Mouse (Mus musculus) heart, embryonic 10.5 days (tissue): ENCODE measurements around the gene Tcte1. TPM values are rescaled to one million over a fixed set of nuclear protein-coding genes. Genes with fewer than 3 reads are reported as not detected.

Experiments used
- DNase-seq: peaks from one replicate; pipeline ENCODE4 v3.0.0-alpha.2; 2017; ENCODE audit warnings: low spot score
- H3K27ac ChIP-seq: fragments of 300-500 bp; sonication (generic); 2 replicates; pipeline ENCODE4 v1.5.1; 2016; ENCODE audit warnings: mild to moderate bottlenecking
- H3K27me3 ChIP-seq: fragments of 300-500 bp; sonication (generic); 2 replicates; pipeline ENCODE4 v1.6.1; 2016; ENCODE audit warnings: mild to moderate bottlenecking; ENCODE audit not compliant: poor library complexity, insufficient read depth, severe bottlenecking
- H3K36me3 ChIP-seq: fragments of 300-500 bp; sonication (generic); 2 replicates; pipeline ENCODE4 v1.6.1; 2016; ENCODE audit warnings: mild to moderate bottlenecking, moderate library complexity
- H3K4me1 ChIP-seq: fragments of 300-500 bp; sonication (generic); 2 replicates; pipeline ENCODE4 v1.6.1; 2016; ENCODE audit warnings: mild to moderate bottlenecking
- H3K4me3 ChIP-seq: fragments of 300-500 bp; sonication (generic); 2 replicates; pipeline ENCODE4 v1.5.1; 2016; ENCODE audit warnings: mild to moderate bottlenecking, moderate library complexity
- H3K9me3 ChIP-seq: fragments of 300-500 bp; sonication (generic); 2 replicates; pipeline ENCODE4 v1.6.1; 2016; ENCODE audit warnings: mild to moderate bottlenecking, moderate library complexity
- WGBS: fragments of 180-500 bp; shearing (Covaris S2); methylation state at CpG from one replicate; pipeline ENCODE4 v1.1.7; 2016; 5-methylcytosine and 5-hydroxymethylcytosine counted together
- polyA plus RNA-seq: library from polyadenylated mRNA; unstranded; fragments of >200 nt; fragmentation: Nextera tagmentation; extraction: Ambion mirVana; gene quantifications from 2 replicates; pipeline ENCODE4 v1.2.1, GENCODE M21; 2016

The Tcte1 gene
- polyA plus RNA-seq, 1 experiment from 2014 or later, result 0.80 TPM

DNA sequence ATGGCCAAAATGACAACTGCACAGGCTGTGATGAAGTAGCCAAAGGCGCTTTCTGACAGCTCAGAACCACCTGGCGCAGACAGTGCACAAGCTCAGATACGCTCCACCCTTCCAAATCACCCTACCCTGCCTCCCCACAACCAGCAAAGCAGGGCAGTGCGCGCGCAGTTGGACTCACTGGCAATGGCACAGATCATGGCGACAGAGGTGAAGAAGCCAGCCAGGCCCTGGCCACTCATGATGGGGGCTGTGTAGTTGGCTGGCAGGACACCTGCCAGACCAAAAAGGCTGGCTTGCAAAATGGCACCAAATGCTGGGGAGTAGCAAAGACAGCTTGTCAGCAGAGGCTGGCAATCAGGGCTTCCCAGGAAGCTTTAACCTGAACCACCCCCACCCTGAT lies 66.0 kb downstream of the Tcte1 start:
- H3K9me3 ChIP-seq, result no peaks in the 10 kb centered on the region
- H3K4me1 ChIP-seq, result peaks cover 55% of the 10 kb centered on the region
- H3K27ac ChIP-seq, result no peak overlapping the region
- H3K36me3 ChIP-seq, result peaks cover 38% of the 10 kb centered on the region
- H3K4me3 ChIP-seq, result no peak overlapping the region
- no peak for DNase-seq
- WGBS, result 98% methylated on average over 7 of the region's 7 CpGs
- H3K27me3 ChIP-seq, result peaks cover 15% of the 10 kb centered on the region

DNA sequence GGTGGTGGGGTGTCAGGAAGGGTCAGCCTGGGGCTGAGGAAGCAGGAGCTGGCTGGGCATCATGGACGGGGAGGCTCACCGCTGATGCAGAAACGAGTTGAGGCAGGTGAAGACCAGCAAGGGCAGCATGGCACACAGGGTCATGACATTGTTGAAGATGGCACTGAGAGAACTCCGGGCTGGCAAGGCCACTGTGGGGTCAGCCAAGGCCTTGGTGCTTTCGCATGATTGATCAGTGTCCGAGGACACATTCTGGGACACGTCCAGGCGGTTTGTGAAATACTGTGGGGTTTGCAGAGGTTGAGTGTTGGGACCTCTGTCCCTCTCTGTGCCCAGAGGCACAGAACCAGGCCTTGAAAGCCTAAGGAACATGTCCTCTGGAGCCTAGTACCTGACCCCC lies 66.6 kb downstream of the Tcte1 start:
- 89% methylated on average over 8 of the region's 8 CpGs for WGBS
- H3K36me3 ChIP-seq, result peaks cover 38% of the 10 kb centered on the region
- H3K4me3 ChIP-seq, result no peak overlapping the region
- no peak overlapping the region for H3K27ac ChIP-seq
- H3K27me3 ChIP-seq, result peaks cover 21% of the 10 kb centered on the region
- peaks cover 55% of the 10 kb centered on the region for H3K4me1 ChIP-seq
- H3K9me3 ChIP-seq, result no peaks in the 10 kb centered on the region
- DNase-seq, result no peak

GRCm38 (mm10) chr17:45590410-45590809 lies 67.2 kb downstream of the Tcte1 start:
- WGBS, result 69% methylated on average over 6 of the region's 6 CpGs
- H3K27ac ChIP-seq, result no peak overlapping the region
- peaks cover 55% of the 10 kb centered on the region for H3K4me1 ChIP-seq
- no peak for DNase-seq
- H3K36me3 ChIP-seq, result peaks cover 38% of the 10 kb centered on the region
- H3K27me3 ChIP-seq, result peaks cover 26% of the 10 kb centered on the region
- H3K9me3 ChIP-seq, result no peaks in the 10 kb centered on the region
- H3K4me3 ChIP-seq, result no peak overlapping the region

- peaks cover 60% of the 10 kb centered on the region for H3K4me1 ChIP-seq
- peak overlapping the region; percentile 77 for H3K4me3 ChIP-seq
- H3K27ac ChIP-seq, result peak overlapping the region; percentile 80
- H3K36me3 ChIP-seq, result peaks cover 28% of the 10 kb centered on the region
- H3K9me3 ChIP-seq, result no peaks in the 10 kb centered on the region
- H3K27me3 ChIP-seq, result peaks cover 40% of the 10 kb centered on the region
- no peak for DNase-seq
- 44% methylated on average over 16 of the region's 16 CpGs for WGBS
Observed at GRCm38 (mm10) chr17:45591701-45592605, 68.7 kb downstream of the Tcte1 start.

Other genes starting within 250 kb of the Tcte1 start
- gene Cdc5l, start 89.7 kb upstream of the Tcte1 start, polyA plus RNA-seq, result 48.2 and 62.8 TPM in 2 replicates
- 0.34 and 0.57 TPM in 2 replicates for gene Spats1, start 48.0 kb upstream of the Tcte1 start, polyA plus RNA-seq
- gene Aars2, start 16.6 kb upstream of the Tcte1 start, polyA plus RNA-seq, result 28.7 and 30.9 TPM in 2 replicates
- gene Tmem151b, start 26.2 kb downstream of the Tcte1 start, polyA plus RNA-seq, result 0.84 and 1.7 TPM in 2 replicates
- gene Nfkbie, start 32.3 kb downstream of the Tcte1 start, polyA plus RNA-seq, result 2.8 and 3.7 TPM in 2 replicates
- gene Slc35b2, start 40.4 kb downstream of the Tcte1 start, polyA plus RNA-seq, result 107 and 118 TPM in 2 replicates
- 1,633 and 1,893 TPM in 2 replicates for gene Hsp90ab1, start 49.8 kb downstream of the Tcte1 start, polyA plus RNA-seq
- 75.0 and 75.1 TPM in 2 replicates for gene Slc29a1, start 76.2 kb downstream of the Tcte1 start, polyA plus RNA-seq
- gene Mymx, start 78.7 kb downstream of the Tcte1 start, polyA plus RNA-seq, result 0.31 and 0.41 TPM in 2 replicates
- 0.51 and 0.95 TPM in 2 replicates for gene Capn11, start 135.9 kb downstream of the Tcte1 start, polyA plus RNA-seq
- 148 and 163 TPM in 2 replicates for gene Mrpl14, start 162.9 kb downstream of the Tcte1 start, polyA plus RNA-seq
- gene Tmem63b, start 163.5 kb downstream of the Tcte1 start, polyA plus RNA-seq, result 42.2 and 43.5 TPM in 2 replicates
- 0.62 TPM in 1 of 2 replicates, not detected in the other for gene 1600014C23Rik, start 210.4 kb downstream of the Tcte1 start, polyA plus RNA-seq